Mouse (Mus musculus) central nervous system, embryonic 14 days (tissue): ENCODE measurements around the gene Rpl39. TPM values are rescaled to one million over a fixed set of nuclear protein-coding genes. Genes with fewer than 3 reads are reported as not detected.

Source experiments
- polyA plus RNA-seq: library from polyadenylated mRNA; depleted of rRNA; stranded (reverse); fragments of >200 nt; gene quantifications from 2 replicates; pipeline ENCODE4 v1.2.3, GENCODE M21; 2012; rRNA removed

Rpl39 gene
- polyA plus RNA-seq = 779 and 800 TPM in 2 replicates

DNA sequence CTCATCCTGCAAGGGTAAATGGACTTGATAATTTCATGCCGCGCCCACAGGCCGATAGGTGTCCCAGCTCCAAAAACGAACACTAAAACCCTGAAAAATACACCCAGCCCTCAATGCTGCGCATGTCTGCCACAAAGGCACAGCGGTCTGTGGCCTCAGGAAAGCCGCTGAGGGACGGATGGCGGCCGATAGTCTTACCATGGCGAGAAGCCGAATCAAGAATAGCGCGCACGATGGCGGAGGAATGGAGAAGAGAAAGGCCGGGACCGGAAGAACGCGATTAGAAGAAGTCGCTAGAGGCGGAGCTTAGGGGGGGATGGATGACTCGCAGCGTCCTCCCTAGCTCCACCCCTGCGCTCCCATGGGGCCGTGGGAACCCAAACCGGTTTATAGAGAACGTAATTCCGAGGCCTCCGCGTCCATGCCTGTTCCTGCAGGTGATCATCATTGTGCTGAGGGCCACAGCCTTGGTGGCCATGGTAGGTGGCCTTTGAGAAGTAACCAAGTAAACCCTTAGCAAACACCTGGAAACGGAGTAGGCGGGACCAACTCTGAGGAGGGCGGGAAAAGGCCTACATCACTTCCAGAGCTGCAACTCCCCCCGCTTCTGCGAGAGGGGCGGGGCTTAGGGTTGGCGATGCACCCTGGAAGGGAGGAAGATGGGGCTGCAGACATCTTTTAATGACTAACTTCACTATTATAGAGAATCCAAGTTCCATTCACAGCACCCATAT, at the start of gene Rpl39:
TSS of gene Rpl39 (minus strand) at position 476 of the 734 bp plus-strand sequence.

DNA sequence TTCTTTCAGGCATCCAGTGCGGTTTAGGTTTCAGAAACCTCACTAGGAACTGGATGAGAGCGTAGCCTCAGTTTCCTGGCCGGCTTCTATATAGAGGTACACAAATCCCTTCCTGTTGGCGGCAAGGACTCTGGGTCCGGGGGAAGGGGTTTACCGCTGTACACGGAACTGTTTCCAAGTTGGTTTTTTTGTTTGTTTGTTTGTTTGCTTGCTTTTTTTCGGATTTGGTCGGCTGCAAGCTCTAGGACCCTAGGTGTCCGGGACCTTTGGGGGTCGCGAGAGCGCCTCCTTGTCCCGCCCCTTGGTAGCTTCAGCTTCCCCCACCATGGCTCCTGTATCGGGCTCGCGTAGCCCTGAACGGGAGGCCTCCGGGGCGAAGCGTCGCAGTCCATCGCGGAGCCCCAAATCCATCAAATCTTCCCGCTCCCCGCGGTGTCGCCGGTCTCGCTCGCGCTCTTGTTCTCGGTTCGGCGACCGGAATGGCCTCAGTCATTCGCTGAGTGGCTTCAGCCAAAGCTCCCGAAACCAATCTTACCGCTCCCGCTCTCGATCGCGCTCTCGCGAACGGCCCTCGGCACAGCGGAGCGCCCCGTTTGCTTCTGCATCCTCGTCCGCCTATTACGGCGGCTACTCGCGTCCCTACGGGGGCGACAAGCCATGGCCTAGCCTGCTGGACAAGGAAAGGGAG, 41.6 kb upstream of the Rpl39 start, which contains the start of gene Nkap:
TSS of gene Nkap (plus strand) at position 125 of the 688 bp plus-strand sequence.

DNA sequence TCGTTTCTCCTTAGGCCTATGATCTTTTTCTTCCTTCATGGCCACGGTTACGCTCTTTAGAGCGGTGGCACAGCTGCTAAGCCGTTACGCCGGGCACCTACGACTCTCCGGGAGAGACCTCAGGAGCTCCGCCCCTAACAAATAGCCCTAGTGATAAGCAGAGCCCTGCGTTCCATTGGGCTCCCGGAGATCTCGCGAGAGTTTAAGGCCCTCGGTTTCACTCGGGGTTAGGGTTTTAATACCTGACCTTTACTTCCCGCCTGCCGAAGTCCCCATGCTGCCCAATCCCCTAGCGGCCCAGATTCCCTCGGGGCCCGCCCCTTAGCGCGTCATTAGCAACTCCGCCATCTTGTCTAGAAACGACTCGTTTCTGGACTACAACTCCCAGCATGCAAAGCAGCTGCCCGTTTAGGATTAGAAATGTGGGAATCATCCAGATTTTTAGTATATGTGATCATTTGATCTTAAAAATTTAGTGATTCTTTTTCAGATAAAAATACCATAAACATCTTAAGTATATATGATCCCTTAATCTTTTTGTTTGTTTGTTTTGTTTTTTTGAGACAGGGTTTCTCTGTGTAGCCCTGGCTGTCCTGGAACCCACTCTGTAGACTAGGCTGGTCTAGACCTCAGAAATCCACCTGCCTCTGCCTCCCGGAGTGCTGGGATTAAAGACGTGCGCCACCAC, 25.1 kb upstream of the Rpl39 start, which contains the start of gene Upf3b:
TSS of gene Upf3b (minus strand) at position 130 of the 688 bp plus-strand sequence.

DNA sequence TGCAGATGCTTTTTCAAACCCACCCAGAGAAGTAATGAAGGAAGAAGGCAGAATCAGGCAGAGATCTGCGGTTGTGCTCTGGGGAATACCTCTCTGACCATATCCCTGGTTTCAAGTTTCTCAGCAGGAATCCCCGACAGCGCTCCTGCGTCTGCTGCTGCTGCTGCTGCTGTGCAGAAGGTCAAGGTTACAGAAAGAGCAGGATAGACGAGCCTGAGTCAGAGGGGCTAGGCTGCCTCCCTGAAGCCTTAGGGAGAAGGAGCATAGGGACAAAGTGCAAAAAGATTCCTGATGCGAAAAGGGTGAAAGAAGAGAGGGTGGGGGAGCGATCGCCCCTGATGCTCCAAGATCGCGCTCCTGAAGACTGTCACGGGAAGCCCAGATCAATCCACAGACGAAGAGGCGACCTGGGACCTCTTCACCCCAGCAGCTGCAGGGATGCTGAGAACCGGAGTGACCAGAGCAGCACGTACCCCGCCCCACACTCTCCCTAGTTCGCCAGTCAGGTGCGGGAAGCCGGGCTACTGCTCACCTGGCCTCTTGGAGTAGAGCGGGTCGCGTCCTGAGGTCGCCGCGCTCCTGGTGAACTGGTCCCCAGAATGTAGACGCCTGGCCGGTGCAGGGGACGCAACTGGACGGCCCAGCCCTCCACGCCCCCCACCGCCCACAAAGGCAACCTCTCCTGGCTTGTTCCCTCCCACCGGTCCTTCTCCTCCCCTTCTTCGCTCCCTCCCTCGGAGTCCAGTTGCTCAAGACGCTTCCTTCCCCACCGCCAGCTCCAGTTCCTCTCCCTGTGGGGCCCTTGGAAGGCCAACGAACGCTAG, 36.9 kb downstream of the Rpl39 start, which contains the start of gene Sowahd:
TSS of gene Sowahd (plus strand) at position 780 of the 824 bp plus-strand sequence.

Other genes with a start within 250 kb of the Rpl39 start
- 43.0 and 44.7 TPM in 2 replicates for gene Ube2a, start 211.5 kb downstream of the Rpl39 start, polyA plus RNA-seq
- gene C330007P06Rik, start 211.3 kb downstream of the Rpl39 start, polyA plus RNA-seq = 20.1 and 22.0 TPM in 2 replicates
- 11.8 and 12.7 TPM in 2 replicates for gene Nkrf, start 182.5 kb downstream of the Rpl39 start, polyA plus RNA-seq
- 50.7 and 52.5 TPM in 2 replicates for gene Sept6, start 93.6 kb downstream of the Rpl39 start, polyA plus RNA-seq
- not detected in 2 replicates for gene Sowahd, start 36.6 kb downstream of the Rpl39 start, polyA plus RNA-seq
- 43.8 and 50.5 TPM in 2 replicates for gene Upf3b, start 24.9 kb upstream of the Rpl39 start, polyA plus RNA-seq
- gene Nkap, start 41.4 kb upstream of the Rpl39 start, polyA plus RNA-seq = 9.3 and 9.5 TPM in 2 replicates
- gene Akap14, start 83.4 kb upstream of the Rpl39 start, polyA plus RNA-seq = 0.23 and 0.25 TPM in 2 replicates
- 320 and 343 TPM in 2 replicates for gene Ndufa1, start 105.8 kb upstream of the Rpl39 start, polyA plus RNA-seq
- gene Rnf113a1, start 105.8 kb upstream of the Rpl39 start, polyA plus RNA-seq = 10.2 and 11.0 TPM in 2 replicates
- not detected in 2 replicates for gene Gm9, start 125.6 kb upstream of the Rpl39 start, polyA plus RNA-seq
- gene Rhox1, start 136.9 kb upstream of the Rpl39 start, polyA plus RNA-seq = not detected in 2 replicates
- gene Rhox2a, start 159.6 kb upstream of the Rpl39 start, polyA plus RNA-seq = 0.10 TPM in 1 of 2 replicates, not detected in the other
- not detected in 2 replicates for gene Rhox3a, start 164.5 kb upstream of the Rpl39 start, polyA plus RNA-seq
- gene Rhox4a, start 179.9 kb upstream of the Rpl39 start, polyA plus RNA-seq = not detected in 2 replicates